Mouse (Mus musculus): ENCODE measurements around the gene Phox2b. TPM values are rescaled to one million over a fixed set of nuclear protein-coding genes. Genes with fewer than 3 reads are reported as not detected.

The Phox2b gene
- polyA plus RNA-seq, 1 experiment from 2014 or later = 0.02 TPM

- no peaks in the 10 kb centered on the region for H3K4me1 ChIP-seq (replicated peaks)
- H3K4me3 ChIP-seq (replicated peaks) = no peak overlapping the region
- no peak overlapping the region for H3K4me2 ChIP-seq
- peaks cover 59% of the 10 kb centered on the region for H3K27me3 ChIP-seq
- no peak for ATAC-seq (ENCODE audit: insufficient read depth)
- 35% methylated on average over 5 of the region's 5 CpGs for WGBS (ENCODE audit: insufficient replicate concordance)
- H3K27ac ChIP-seq (replicated peaks) = no peak overlapping the region
- no peaks in the 10 kb centered on the region for H3K36me3 ChIP-seq (replicated peaks)
- no peak overlapping the region for H3K9ac ChIP-seq
- H3K9me3 ChIP-seq (replicated peaks) = no peaks in the 10 kb centered on the region
Observed at GRCm38 (mm10) chr5:67090856-67091255, 8.2 kb downstream of the Phox2b start.

DNA sequence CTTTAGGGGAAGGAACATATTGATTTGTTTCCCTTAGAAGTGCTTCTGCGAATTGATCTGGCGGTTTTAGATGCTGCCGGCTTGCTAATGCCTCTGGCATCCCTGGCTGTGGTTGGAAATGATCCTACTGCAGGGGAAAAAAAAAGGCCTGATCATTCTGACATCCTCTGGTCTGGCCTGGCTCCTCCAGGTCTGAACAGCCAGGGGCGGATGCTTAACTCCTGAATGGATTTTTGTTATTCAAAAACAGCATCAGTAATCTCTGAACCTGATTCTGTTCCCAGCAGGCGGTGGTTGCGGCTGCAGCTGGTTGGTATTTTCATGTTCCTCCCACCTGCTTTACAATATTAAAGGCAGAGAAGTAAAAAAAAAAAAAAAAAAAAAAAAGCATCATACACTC, 16.0 kb downstream of the Phox2b start:
- no peak overlapping the region for H3K9ac ChIP-seq
- ATAC-seq (ENCODE audit: insufficient read depth) = no peak
- WGBS (ENCODE audit: insufficient replicate concordance) = 36% methylated on average over 6 of the region's 6 CpGs
- H3K4me1 ChIP-seq (replicated peaks) = no peaks in the 10 kb centered on the region
- no peak overlapping the region for H3K27ac ChIP-seq (replicated peaks)
- H3K9me3 ChIP-seq (replicated peaks) = no peaks in the 10 kb centered on the region
- H3K27me3 ChIP-seq = no peaks in the 10 kb centered on the region
- no peaks in the 10 kb centered on the region for H3K36me3 ChIP-seq (replicated peaks)
- no peak overlapping the region for H3K4me3 ChIP-seq (replicated peaks)
- H3K4me2 ChIP-seq = no peak overlapping the region

DNA sequence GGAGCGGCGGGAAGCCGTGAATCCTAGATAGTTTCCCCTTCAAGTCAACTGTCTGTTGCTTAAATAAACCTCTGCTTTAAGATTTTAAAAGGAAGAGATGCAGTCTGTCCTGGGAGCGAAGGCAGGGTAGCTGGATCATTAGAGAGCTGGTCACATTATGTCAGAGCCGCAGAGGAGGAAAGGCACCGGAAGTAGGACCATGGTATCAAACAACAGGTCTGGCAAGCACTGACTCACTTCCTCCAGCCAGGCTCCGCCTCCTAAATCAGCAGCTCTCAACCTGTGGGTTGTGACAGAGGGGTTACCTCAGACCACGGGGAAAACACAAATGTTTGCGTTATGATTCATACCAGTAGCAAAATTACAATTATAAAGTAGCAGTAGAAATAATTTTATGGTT, 35.5 kb downstream of the Phox2b start:
- Histone ChIP-seq H3K9me3 (replicated peaks) (no peaks in the 10 kb centered on the region), H3K4me1 (replicated peaks) (no peaks in the 10 kb centered on the region), H3K27ac (replicated peaks) (no peak overlapping the region), H3K36me3 (replicated peaks) (no peaks in the 10 kb centered on the region), H3K4me3 (replicated peaks) (no peak overlapping the region), H3K27me3 (no peaks in the 10 kb centered on the region), H3K9ac (no peak overlapping the region), H3K4me2 (no peak overlapping the region)
- ATAC-seq (ENCODE audit: insufficient read depth) = no peak
- 42% methylated on average over 9 of the region's 9 CpGs for WGBS (ENCODE audit: insufficient replicate concordance)

- H3K9ac ChIP-seq = no peak overlapping the region
- whole genome bisulfite sequencing (ENCODE audit: insufficient replicate concordance) = 30% methylated on average over 4 of the region's 4 CpGs
- H3K9me3 ChIP-seq (replicated peaks) = no peaks in the 10 kb centered on the region
- H3K27me3 ChIP-seq = no peaks in the 10 kb centered on the region
- no peak overlapping the region for H3K4me3 ChIP-seq (replicated peaks)
- no peak for ATAC-seq (ENCODE audit: insufficient read depth)
- no peak overlapping the region for H3K4me2 ChIP-seq
- no peaks in the 10 kb centered on the region for H3K4me1 ChIP-seq (replicated peaks)
- no peak overlapping the region for H3K27ac ChIP-seq (replicated peaks)
- H3K36me3 ChIP-seq (replicated peaks) = no peaks in the 10 kb centered on the region
Observed at GRCm38 (mm10) chr5:67060519-67060918, 38.6 kb downstream of the Phox2b start.

DNA sequence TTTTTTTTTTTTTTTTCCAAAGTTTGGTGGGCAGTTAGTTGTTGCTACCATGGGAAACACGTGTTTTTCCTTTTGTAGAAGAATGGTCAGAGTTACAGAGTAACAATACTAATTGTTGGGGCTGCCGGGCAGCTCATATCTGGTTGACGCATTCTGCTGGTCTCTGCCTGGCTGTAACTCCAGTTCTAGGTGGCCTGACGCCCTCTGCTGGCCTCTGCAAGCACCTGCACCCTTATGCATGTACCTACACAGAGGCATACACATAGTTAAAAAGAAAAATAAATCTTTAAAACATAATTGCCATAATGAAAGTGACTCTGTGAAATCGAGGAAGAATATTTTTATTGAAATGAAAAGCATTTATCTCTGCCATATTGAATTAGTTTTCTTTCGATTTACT, 41.3 kb downstream of the Phox2b start:
- H3K9ac ChIP-seq = no peak overlapping the region
- H3K9me3 ChIP-seq (replicated peaks) = no peaks in the 10 kb centered on the region
- no peaks in the 10 kb centered on the region for H3K27me3 ChIP-seq
- 60% methylated on average over 6 of the region's 6 CpGs for WGBS (ENCODE audit: insufficient replicate concordance)
- H3K4me1 ChIP-seq (replicated peaks) = no peaks in the 10 kb centered on the region
- ATAC-seq (ENCODE audit: insufficient read depth) = no peak
- no peak overlapping the region for H3K4me2 ChIP-seq
- no peak overlapping the region for H3K27ac ChIP-seq (replicated peaks)
- no peak overlapping the region for H3K4me3 ChIP-seq (replicated peaks)
- no peaks in the 10 kb centered on the region for H3K36me3 ChIP-seq (replicated peaks)

DNA sequence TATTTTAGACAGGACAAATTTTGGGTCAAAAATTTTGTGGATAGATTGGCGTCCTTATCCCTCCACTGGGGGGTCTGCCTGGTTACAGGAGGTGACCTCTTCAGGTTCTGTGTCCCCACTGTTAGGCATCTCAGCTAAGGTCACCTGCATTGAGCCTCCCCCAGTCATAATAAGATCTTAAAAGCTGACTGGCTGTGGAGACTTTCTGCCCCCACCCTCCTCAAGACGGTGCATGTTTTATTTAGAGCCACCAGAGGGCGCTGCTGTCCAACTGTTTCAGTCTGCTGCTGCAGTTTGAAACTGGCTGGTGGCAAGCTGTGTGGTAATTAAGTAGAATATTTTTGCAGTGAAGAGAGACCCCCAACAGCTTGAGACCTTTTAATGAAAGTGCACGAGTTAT, 51.1 kb downstream of the Phox2b start:
- no peak overlapping the region for H3K4me2 ChIP-seq
- H3K9ac ChIP-seq = no peak overlapping the region
- no peaks in the 10 kb centered on the region for H3K36me3 ChIP-seq (replicated peaks)
- no peaks in the 10 kb centered on the region for H3K27me3 ChIP-seq
- ATAC-seq (ENCODE audit: insufficient read depth) = no peak
- no peak overlapping the region for H3K27ac ChIP-seq (replicated peaks)
- WGBS (ENCODE audit: insufficient replicate concordance) = 8% methylated on average over 4 of the region's 4 CpGs
- H3K4me3 ChIP-seq (replicated peaks) = no peak overlapping the region
- H3K4me1 ChIP-seq (replicated peaks) = no peaks in the 10 kb centered on the region
- H3K9me3 ChIP-seq (replicated peaks) = no peaks in the 10 kb centered on the region

Small RNA genes within 50 kb of the gene (microRNA-seq; reads per million reads assigned to microRNA genes)
- gene Gm23841 = not detected

Other genes with a start within 250 kb of the Phox2b start
- 78.7 and 79.7 TPM in 2 replicates for gene Tmem33, start 161.3 kb upstream of the Phox2b start, polyA plus RNA-seq (2015; fragmentation: Nextera tagmentation; extraction: Ambion mirVana)
- 52.7 and 53.4 TPM in 2 replicates for gene Slc30a9, start 207.7 kb upstream of the Phox2b start, polyA plus RNA-seq (2015; fragmentation: Nextera tagmentation; extraction: Ambion mirVana)